Mouse (Mus musculus) neural tube, embryonic 11.5 days (tissue): ENCODE results near the gene Tm7sf2. TPM values are rescaled to one million over a fixed set of nuclear protein-coding genes. Genes with fewer than 3 reads are reported as not detected.

Source experiments
- ATAC-seq: fragments of 200-750 bp; cut with Nextera tagmentation; 2 replicates; pipeline ENCODE4 v1.8.0; 2017; ENCODE audit warnings: moderate number of reproducible peaks, mild to moderate bottlenecking, moderate TSS enrichment, moderate library complexity; ENCODE audit not compliant: insufficient read depth, low FRiP score, low TSS enrichment
- DNase-seq: peaks from one replicate; pipeline ENCODE4 v3.0.0-alpha.2; 2015; ENCODE audit warnings: low spot score
- H3K27ac ChIP-seq: fragments of 300-500 bp; sonication (generic); 2 replicates; pipeline ENCODE4 v1.5.1; 2014; ENCODE audit warnings: low read depth, mild to moderate bottlenecking, low read length
- H3K27me3 ChIP-seq: fragments of 300-500 bp; sonication (generic); 2 replicates; pipeline ENCODE4 v1.6.1; 2014; ENCODE audit warnings: mild to moderate bottlenecking, low read length, mixed read lengths; ENCODE audit not compliant: control insufficient read depth, insufficient read depth
- H3K36me3 ChIP-seq: fragments of 300-500 bp; sonication (generic); 2 replicates; pipeline ENCODE4 v1.6.1; 2014; ENCODE audit warnings: mild to moderate bottlenecking, low read length, moderate library complexity, mixed read lengths; ENCODE audit not compliant: control insufficient read depth, insufficient read depth
- H3K4me1 ChIP-seq: fragments of 300-500 bp; sonication (generic); 2 replicates; pipeline ENCODE4 v1.6.1; 2014; ENCODE audit warnings: low read length, mixed read lengths; ENCODE audit not compliant: control insufficient read depth, insufficient read depth
- H3K4me2 ChIP-seq: fragments of 300-500 bp; sonication (generic); 2 replicates; pipeline ENCODE4 v1.6.1; 2014; ENCODE audit warnings: low read depth, mild to moderate bottlenecking, moderate library complexity
- H3K4me3 ChIP-seq: fragments of 300-500 bp; sonication (generic); 2 replicates; pipeline ENCODE4 v1.5.1; 2014; ENCODE audit warnings: low read depth, low read length
- H3K9ac ChIP-seq: fragments of 300-500 bp; sonication (generic); 2 replicates; pipeline ENCODE4 v1.6.1; 2014; ENCODE audit warnings: mild to moderate bottlenecking, low read length
- H3K9me3 ChIP-seq: fragments of 300-500 bp; sonication (generic); 2 replicates; pipeline ENCODE4 v1.6.1; 2016; ENCODE audit warnings: low read length; ENCODE audit not compliant: control insufficient read depth
- WGBS: fragments of 180-500 bp; shearing (Covaris S2); extraction: QIAGEN DNeasy Blood & Tissue Kit; methylation state at CpG from one replicate; pipeline ENCODE4 v1.1.7; 2014; 5-methylcytosine and 5-hydroxymethylcytosine counted together
- polyA plus RNA-seq: library from polyadenylated mRNA; unstranded; fragments of >200 nt; fragmentation: Nextera tagmentation; extraction: Ambion mirVana; gene quantifications from 2 replicates; pipeline ENCODE4 v1.2.1, GENCODE M21; 2014

The Tm7sf2 gene
- polyA plus RNA-seq, 1 experiment from 2014 or later = 39.6 TPM

DNA sequence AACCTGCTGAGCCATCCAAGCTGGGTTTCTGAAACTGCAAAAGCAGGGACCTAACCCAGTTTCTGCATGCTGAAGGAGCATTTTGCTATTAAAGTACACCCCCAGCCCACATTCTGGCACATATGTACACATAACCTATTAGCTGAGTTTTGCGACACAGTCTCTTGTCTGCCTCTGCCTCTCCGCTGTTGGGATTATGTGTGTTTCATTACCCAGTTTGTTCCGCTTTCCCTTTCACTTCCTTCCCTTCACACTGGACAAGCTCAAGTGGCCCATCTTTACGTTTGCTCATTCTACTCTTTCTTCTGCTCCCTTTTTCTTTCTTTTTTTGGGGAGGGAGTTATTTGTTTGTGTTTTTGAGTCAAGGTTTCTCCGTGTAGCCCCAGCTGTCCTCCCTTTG is 5.7 kb upstream of the Tm7sf2 start:
- Histone ChIP-seq H3K27ac (no peak overlapping the region), H3K4me1 (peaks cover 7% of the 10 kb centered on the region), H3K4me3 (no peak overlapping the region), H3K9me3 (no peaks in the 10 kb centered on the region), H3K36me3 (peaks cover 2% of the 10 kb centered on the region; the same call in 1 of the 2 replicates), H3K4me2 (no peak overlapping the region), H3K9ac (no peak overlapping the region), H3K27me3 (no peaks in the 10 kb centered on the region)
- ATAC-seq = no peak
- 91% methylated on average over 5 of the region's 5 CpGs for WGBS
- DNase-seq = no peak

DNA sequence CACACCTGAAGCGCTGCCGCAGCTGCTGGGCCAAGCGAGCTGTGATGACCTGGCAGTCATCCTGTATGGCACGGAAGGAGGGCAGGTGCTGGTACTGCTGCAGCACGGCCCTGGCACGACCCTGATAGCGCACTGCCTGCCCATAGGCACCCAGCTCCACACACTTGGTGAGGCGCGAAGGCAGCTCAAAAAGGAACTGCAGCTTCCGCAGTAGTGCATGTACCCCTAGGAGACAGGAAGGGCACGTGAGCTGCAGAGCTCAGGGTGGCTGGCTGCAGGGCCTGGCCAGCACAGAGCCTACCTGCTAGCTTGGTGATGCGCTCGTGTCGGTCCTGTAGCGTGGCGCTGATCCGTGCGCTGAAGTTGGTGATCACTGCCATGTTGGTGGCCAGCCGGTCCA is 3.1 kb upstream of the Tm7sf2 start:
- H3K9me3 ChIP-seq = no peaks in the 10 kb centered on the region
- DNase-seq = no peak
- peaks cover 15% of the 10 kb centered on the region for H3K4me1 ChIP-seq
- peaks cover 2% of the 10 kb centered on the region; the same call in 1 of the 2 replicates for H3K36me3 ChIP-seq
- 92% methylated on average over 19 of the region's 19 CpGs for WGBS
- no peak overlapping the region for H3K27ac ChIP-seq
- H3K27me3 ChIP-seq = no peaks in the 10 kb centered on the region
- H3K9ac ChIP-seq = no peak overlapping the region
- no peak for ATAC-seq
- H3K4me3 ChIP-seq = no peak overlapping the region
- H3K4me2 ChIP-seq = no peak overlapping the region

DNA sequence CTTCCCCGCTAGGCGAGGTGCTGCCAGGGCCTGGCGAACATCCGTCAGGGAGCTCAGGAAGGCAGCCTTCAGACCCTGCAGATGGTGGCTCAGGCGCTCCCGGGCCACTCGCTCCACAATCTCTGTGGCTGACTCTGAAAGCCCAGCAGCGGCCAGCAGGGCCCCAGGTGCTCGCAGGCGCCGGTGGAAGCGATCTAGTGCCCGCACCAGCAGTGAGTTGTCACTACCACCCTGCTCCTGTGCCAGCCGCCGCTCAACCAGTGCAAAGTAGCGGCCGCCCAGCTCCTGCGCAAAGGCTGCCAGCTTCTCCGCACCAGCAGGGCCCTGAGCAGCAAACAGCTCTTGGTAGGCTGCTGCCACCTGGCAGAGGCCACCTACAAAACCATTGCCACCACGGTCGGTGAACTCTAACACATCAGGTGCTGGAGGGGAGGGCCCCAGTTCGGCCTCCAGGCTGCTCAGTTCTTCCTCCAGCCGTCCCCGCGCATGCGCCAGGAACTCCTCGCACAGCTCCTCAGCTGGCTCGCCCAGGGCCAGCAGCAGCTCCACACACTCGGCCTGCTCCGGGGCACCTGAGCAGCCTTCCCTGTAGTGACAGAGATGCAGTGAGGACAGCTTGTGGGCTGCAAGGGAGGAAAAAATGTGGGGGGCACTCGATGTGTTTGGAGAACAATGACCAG is 2.5 kb upstream of the Tm7sf2 start:
- H3K9me3 ChIP-seq = no peaks in the 10 kb centered on the region
- ATAC-seq (no peak), DNase-seq (no peak)
- peaks cover 2% of the 10 kb centered on the region; the same call in 1 of the 2 replicates for H3K36me3 ChIP-seq
- WGBS = 91% methylated on average over 31 of the region's 31 CpGs
- no peak overlapping the region for H3K9ac ChIP-seq
- H3K4me1 ChIP-seq = peaks cover 14% of the 10 kb centered on the region
- H3K4me2 ChIP-seq = no peak overlapping the region
- no peak overlapping the region for H3K4me3 ChIP-seq
- no peaks in the 10 kb centered on the region for H3K27me3 ChIP-seq
- H3K27ac ChIP-seq = no peak overlapping the region

DNA sequence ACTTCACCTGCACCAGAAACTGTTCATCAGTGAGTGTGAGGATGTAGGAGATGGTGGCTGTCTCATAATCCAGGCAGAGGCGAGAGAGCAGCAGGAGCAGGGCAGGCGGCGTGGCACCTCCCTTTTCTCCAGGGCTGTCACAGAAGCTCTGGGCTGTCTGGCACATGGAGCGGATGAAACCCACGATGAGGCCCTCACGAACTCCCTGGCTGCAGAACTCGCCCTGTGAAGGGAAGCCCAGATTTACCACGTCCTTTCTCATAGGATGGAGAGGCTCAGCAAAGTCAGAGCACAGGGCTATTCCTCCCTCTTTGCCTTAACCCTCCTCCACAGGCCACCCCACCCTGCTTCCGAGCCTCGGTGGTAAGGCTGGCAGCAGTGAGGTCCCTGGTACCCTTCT is 1.7 kb upstream of the Tm7sf2 start:
- ATAC-seq (no peak), DNase-seq (no peak)
- H3K9me3 ChIP-seq = no peaks in the 10 kb centered on the region
- no peak overlapping the region for H3K27ac ChIP-seq
- no peak overlapping the region for H3K4me3 ChIP-seq
- peaks cover 14% of the 10 kb centered on the region for H3K4me1 ChIP-seq
- 92% methylated on average over 10 of the region's 10 CpGs for WGBS
- H3K4me2 ChIP-seq = no peak overlapping the region
- H3K9ac ChIP-seq = no peak overlapping the region
- H3K36me3 ChIP-seq = peaks cover 2% of the 10 kb centered on the region; the same call in 1 of the 2 replicates
- no peaks in the 10 kb centered on the region for H3K27me3 ChIP-seq

DNA sequence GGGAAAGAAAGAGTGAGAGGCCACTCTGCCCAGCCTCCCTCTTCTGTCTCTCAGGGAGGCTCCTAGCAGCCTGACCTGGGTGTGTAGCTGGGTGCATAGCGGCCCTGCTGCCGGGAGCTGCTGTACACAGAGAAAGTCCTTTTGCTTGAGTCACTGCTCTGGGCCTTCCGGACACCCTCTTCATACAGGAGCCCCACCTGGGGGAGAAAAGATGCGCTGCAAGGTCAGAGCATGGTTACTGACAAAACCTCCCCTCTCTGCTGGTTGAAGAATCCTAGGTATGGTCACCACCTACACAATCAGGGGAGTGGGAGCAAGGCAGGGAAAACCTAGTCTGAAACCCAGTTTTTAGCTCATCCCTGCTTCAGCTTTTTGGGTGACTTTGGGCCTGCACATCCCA is 778 bp upstream of the Tm7sf2 start:
- H3K36me3 ChIP-seq = peaks cover 2% of the 10 kb centered on the region; the same call in 1 of the 2 replicates
- H3K4me2 ChIP-seq = no peak overlapping the region
- no peaks in the 10 kb centered on the region for H3K9me3 ChIP-seq
- H3K9ac ChIP-seq = no peak overlapping the region
- DNase-seq (no peak), ATAC-seq (no peak)
- H3K4me1 ChIP-seq = peaks cover 14% of the 10 kb centered on the region
- 89% methylated on average over 4 of the region's 4 CpGs for WGBS
- no peak overlapping the region for H3K4me3 ChIP-seq
- no peak overlapping the region for H3K27ac ChIP-seq
- H3K27me3 ChIP-seq = no peaks in the 10 kb centered on the region

DNA sequence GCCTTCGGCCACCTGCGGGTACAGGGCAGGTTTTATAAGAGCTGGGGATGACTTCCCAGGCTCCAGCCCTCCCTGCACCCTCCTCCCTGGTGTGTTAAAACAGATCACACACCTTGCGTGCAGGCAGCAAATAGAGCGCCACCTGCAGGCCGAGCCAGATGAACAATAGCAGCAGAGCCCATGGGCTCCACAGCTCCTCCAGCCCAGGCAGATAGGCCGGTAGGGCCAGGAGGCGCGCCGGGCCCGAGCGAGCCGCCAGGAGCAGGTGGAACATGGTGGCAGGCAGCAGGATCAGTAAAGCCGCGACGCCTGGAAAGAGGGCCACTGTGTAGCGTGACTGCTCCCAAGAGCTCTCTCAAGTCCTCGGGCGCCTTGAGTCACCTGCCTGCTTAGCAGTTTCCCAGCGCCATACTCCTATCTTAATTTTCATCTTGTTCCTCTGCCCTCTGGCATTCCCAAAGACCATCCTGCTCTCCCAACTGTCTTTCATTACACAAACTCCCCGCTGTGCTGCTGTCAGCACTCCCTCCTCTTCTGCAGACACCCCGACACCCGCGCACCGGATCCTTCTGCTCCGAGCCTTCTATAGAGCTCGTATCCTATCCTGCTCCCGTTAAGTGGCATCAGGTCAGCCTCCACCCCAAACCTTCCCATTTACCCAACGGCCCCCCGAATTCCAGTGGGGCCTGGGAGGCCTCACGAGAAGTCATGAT is 1.0 kb downstream of the Tm7sf2 start:
- Histone ChIP-seq H3K9ac (peak overlapping the region; percentile 49), H3K27me3 (no peaks in the 10 kb centered on the region), H3K4me3 (peak overlapping the region; percentile 52), H3K4me2 (peak overlapping the region; percentile 70), H3K9me3 (no peaks in the 10 kb centered on the region), H3K27ac (peak overlapping the region; percentile 83), H3K4me1 (peaks cover 19% of the 10 kb centered on the region), H3K36me3 (no peaks in the 10 kb centered on the region; the same call in 1 of the 2 replicates)
- WGBS = under 1% methylated on average over 30 of the region's 30 CpGs
- DNase-seq (peak; percentile 88), ATAC-seq (peak; percentile 56)

DNA sequence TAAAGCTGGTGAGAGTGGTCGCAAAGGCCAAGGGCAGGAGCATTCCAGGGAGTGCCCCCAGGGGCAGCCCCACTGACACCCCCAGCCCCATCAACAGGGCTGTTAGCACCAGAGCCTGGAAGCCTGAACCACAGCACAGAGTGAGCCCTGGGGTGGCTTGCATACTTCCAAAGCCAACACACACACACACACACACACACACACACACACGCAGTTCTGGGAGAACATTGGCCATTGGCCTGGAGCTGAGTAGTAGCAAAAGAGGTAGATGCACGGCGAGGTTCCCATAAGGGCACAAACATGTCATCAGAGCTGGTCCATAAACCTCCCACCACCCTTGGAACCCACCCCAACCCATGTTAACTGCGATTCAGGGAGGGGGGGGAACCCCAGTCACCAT is 1.6 kb downstream of the Tm7sf2 start:
- peaks cover 25% of the 10 kb centered on the region for H3K4me1 ChIP-seq
- no peaks in the 10 kb centered on the region; the same call in 1 of the 2 replicates for H3K36me3 ChIP-seq
- H3K4me2 ChIP-seq = peak overlapping the region; percentile 70
- H3K27ac ChIP-seq = 0 out of 2 replicates have a peak overlapping the region, but pooled peaks have one; percentile 83
- peak overlapping the region; percentile 52 for H3K4me3 ChIP-seq
- H3K9ac ChIP-seq = peak overlapping the region; percentile 49
- H3K9me3 ChIP-seq = no peaks in the 10 kb centered on the region
- H3K27me3 ChIP-seq = no peaks in the 10 kb centered on the region
- 34% methylated on average over 5 of the region's 5 CpGs for WGBS
- DNase-seq = peak; percentile 18
- peak; percentile 14; the same call in 1 of the 2 replicates for ATAC-seq

DNA sequence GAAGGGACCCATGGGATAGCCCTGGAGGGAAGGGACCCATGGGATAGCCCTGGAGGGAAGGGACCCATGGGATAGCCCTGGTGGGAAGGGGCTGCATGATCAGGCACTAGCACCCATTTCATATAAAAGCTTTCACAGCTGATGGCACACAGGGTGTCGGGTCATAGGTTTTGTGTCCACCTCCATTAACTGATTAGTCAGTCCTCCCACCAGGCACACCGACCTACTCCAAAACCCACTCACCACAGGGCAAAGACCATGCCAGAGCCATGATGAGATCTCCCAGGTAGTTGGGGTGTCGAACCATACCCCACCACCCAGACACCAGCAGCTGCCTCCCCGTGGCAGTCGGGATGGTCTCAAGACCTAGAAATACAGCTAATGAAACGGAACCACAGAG is 5.1 kb downstream of the Tm7sf2 start:
- DNase-seq = no peak
- H3K4me3 ChIP-seq = 0 out of 2 replicates have a peak overlapping the region, but pooled peaks have one; percentile 8
- no peak overlapping the region for H3K9ac ChIP-seq

More for the DNA sequence above, 5.1 kb downstream of the Tm7sf2 start:
- no peak for ATAC-seq
- Histone ChIP-seq H3K27me3 (no peaks in the 10 kb centered on the region), H3K4me2 (no peak overlapping the region), H3K4me1 (peaks cover 29% of the 10 kb centered on the region), H3K27ac (no peak overlapping the region), H3K9me3 (no peaks in the 10 kb centered on the region), H3K36me3 (peaks cover 2% of the 10 kb centered on the region; the same call in 1 of the 2 replicates)
- WGBS = 92% methylated on average over 6 of the region's 6 CpGs
